In the genomic region with DNA sequence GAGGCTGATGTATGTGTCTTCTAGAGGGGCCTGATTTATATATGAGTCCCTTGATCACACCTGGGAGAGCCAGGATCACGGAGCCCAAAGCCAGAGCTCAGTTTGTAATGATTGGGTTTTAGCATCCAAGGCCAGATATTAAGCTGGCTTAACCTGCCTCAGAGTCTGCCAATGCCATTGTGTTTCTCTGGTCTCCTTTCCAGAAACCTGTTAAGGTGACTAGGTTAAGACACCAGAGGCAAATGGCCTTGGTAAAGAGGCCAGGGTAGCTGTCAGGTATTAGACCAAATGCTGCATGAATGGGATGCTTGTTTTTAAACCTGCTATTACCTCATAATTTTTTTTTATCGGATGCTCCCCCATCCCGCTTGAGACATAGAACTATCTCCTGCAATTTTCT, we compare ENCODE assay signal across 21 mouse cellular contexts.
DNase-seq lines count a peak whose midpoint lies in the region; ATAC-seq and TF ChIP-seq lines count a peak whose summit lies in the region.
"Had no signal": no experiment of that assay in that cellular context is flagged by ENCODE, and none has a peak within 500 bp of the region (broad histone marks: within the 10 kb centered on the region; RNA-seq: fewer than 3 reads in every experiment).

No protein-coding gene starts in this region.

- H3K27me3 ChIP-seq in kidney, adult 2 months (replicated peaks; ENCODE audit: control insufficient read depth, insufficient read depth, low read length) = no peaks in the 10 kb centered on the region
- no peaks in the 10 kb centered on the region for H3K27me3 ChIP-seq in liver, adult 2 months (ENCODE audit: control insufficient read depth, insufficient read depth, low read length)
- no peaks in the 10 kb centered on the region for H3K27me3 ChIP-seq in liver, embryonic 11.5 days (replicated peaks; ENCODE audit: control insufficient read depth, insufficient read depth, low read length)
- H3K27me3 ChIP-seq in liver, postnatal 0 days (ENCODE audit: insufficient read depth, low read length) = no peaks in the 10 kb centered on the region
- H3K27me3 ChIP-seq in liver, embryonic 12.5 days (replicated peaks) = no peaks in the 10 kb centered on the region
- H3K27me3 ChIP-seq: CH12.LX, Patski had no signal

- H3K4me2 ChIP-seq in liver, embryonic 11.5 days = no peak overlapping the region
- no peak overlapping the region for H3K4me2 ChIP-seq in liver, postnatal 0 days (ENCODE audit: low read depth, low read length)
- H3K4me2 ChIP-seq in liver, embryonic 12.5 days = no peak overlapping the region

- H3K79me2 ChIP-seq in liver, adult 2 months (ENCODE audit: control insufficient read depth, insufficient read depth, low read length) = no peaks in the 10 kb centered on the region

- no peak overlapping the region for H3K4me3 ChIP-seq in kidney, adult 2 months (ENCODE audit: insufficient read depth, low read depth, low read length)
- H3K4me3 ChIP-seq in liver, adult 2 months (ENCODE audit: insufficient read depth, low read depth, low read length) = peak overlapping the region; percentile 40
- H3K4me3 ChIP-seq in liver, embryonic 11.5 days (ENCODE audit: low read depth, low read length) = no peak overlapping the region
- H3K4me3 ChIP-seq in liver, postnatal 0 days (ENCODE audit: low read depth, low read length) = no peak overlapping the region
- H3K4me3 ChIP-seq in liver, embryonic 12.5 days = no peak overlapping the region

- no peak for TF ChIP-seq POLR2A in kidney, adult 2 months (IDR thresholded peaks at IDR 0.05; ENCODE audit: low read depth, low read length)
- TF ChIP-seq POLR2A in liver, adult 2 months (IDR thresholded peaks at IDR 0.05; ENCODE audit: extremely low read depth, insufficient read depth, low read length) = no peak

- H3K9ac ChIP-seq in liver, adult 2 months (ENCODE audit: low read depth, low read length) = peak overlapping the region; percentile 54; the same call in 1 of the 2 replicates
- no peak overlapping the region for H3K9ac ChIP-seq in liver, embryonic 11.5 days (ENCODE audit: low read depth, low read length)
- no peak overlapping the region for H3K9ac ChIP-seq in liver, postnatal 0 days (replicated peaks)
- no peak overlapping the region for H3K9ac ChIP-seq in liver, embryonic 12.5 days

- no peak for DNase-seq in kidney, adult 2 months
- no peak for DNase-seq in kidney, adult 8-10 months
- peak; percentile 94 for DNase-seq in liver, adult 2 months (ENCODE audit: extremely low read depth, low read depth, low spot score)
- DNase-seq in liver, embryonic 11.5 days (ENCODE audit: low spot score) = no peak
- DNase-seq in liver, postnatal 0 days = no peak
- DNase-seq: adrenal gland, adult 2 months; adrenal gland, adult 8-10 months; adrenal gland, postnatal 10 days; adrenal gland, postnatal 14 days; adrenal gland, postnatal 25 days; adrenal gland, postnatal 36 days; B cell, adult 2 months; cerebellum, adult 11 months; cerebellum, adult 11-12 months; cerebellum, adult 18-20 months had no signal

- no peak for ATAC-seq in liver, embryonic 11.5 days (replicated peaks; ENCODE audit: low FRiP score)
- ATAC-seq in liver, postnatal 0 days = peak; percentile 26
- no peak for ATAC-seq in liver, embryonic 12.5 days
- ATAC-seq: activated CD4-positive, CD25-positive, alpha-beta regulatory T cell, adult 4 months; CD4-positive, CD25-positive, alpha-beta regulatory T cell, adult 4 months; Patski had no signal

- TF ChIP-seq CTCF in kidney, adult 2 months (conservative IDR thresholded peaks at IDR 0.05; ENCODE audit: insufficient read depth, insufficient read length, low read depth, low read length) = no peak
- no peak for TF ChIP-seq CTCF in liver, adult 2 months (IDR thresholded peaks at IDR 0.05; ENCODE audit: low read depth, low read length)
- no peak for TF ChIP-seq CTCF in liver, postnatal 0 days (IDR thresholded peaks at IDR 0.05; ENCODE audit: low read depth)

- no peak for TF ChIP-seq EP300 in liver, postnatal 0 days (IDR thresholded peaks at IDR 0.05; ENCODE audit: low read depth)

- H3K4me1 ChIP-seq in kidney, adult 2 months (ENCODE audit: control insufficient read depth, insufficient read depth, low read length) = peaks cover 10% of the 10 kb centered on the region; the same call in 1 of the 2 replicates
- peaks cover 20% of the 10 kb centered on the region for H3K4me1 ChIP-seq in liver, adult 2 months (ENCODE audit: control insufficient read depth, insufficient read depth, low read length)
- H3K4me1 ChIP-seq in liver, embryonic 11.5 days (replicated peaks; ENCODE audit: control insufficient read depth, insufficient read depth, low read length) = no peaks in the 10 kb centered on the region
- H3K4me1 ChIP-seq in liver, postnatal 0 days (ENCODE audit: insufficient read depth) = no peaks in the 10 kb centered on the region
- no peaks in the 10 kb centered on the region for H3K4me1 ChIP-seq in liver, embryonic 12.5 days

- peak overlapping the region; percentile 16 for H3K27ac ChIP-seq in kidney, adult 2 months (ENCODE audit: insufficient read depth, low read depth, low read length)
- peak overlapping the region; percentile 88 for H3K27ac ChIP-seq in liver, adult 2 months (replicated peaks; ENCODE audit: insufficient read depth, low read depth, low read length)
- H3K27ac ChIP-seq in liver, embryonic 11.5 days (ENCODE audit: low read depth, low read length) = no peak overlapping the region
- H3K27ac ChIP-seq in liver, postnatal 0 days (ENCODE audit: low read depth) = 0 out of 2 replicates have a peak overlapping the region, but pooled peaks have one; percentile 23
- H3K27ac ChIP-seq in liver, embryonic 12.5 days = no peak overlapping the region

- no peaks in the 10 kb centered on the region for H3K36me3 ChIP-seq in kidney, adult 2 months (ENCODE audit: control insufficient read depth, insufficient read depth, low read length)
- H3K36me3 ChIP-seq in liver, adult 2 months (ENCODE audit: control insufficient read depth, insufficient read depth, low read length) = no peaks in the 10 kb centered on the region
- H3K36me3 ChIP-seq in liver, embryonic 11.5 days (ENCODE audit: control insufficient read depth, insufficient read depth, low read length) = no peaks in the 10 kb centered on the region
- no peaks in the 10 kb centered on the region for H3K36me3 ChIP-seq in liver, postnatal 0 days (replicated peaks; ENCODE audit: insufficient read depth, low read length)
- H3K36me3 ChIP-seq in liver, embryonic 12.5 days = no peaks in the 10 kb centered on the region
- H3K36me3 ChIP-seq: G1E had no signal

- WGBS in kidney, adult 2 months = 54% methylated on average over 3 of the region's 3 CpGs
- 20% methylated on average over 3 of the region's 3 CpGs for WGBS in liver, adult 2 months
- 75% methylated on average over 3 of the region's 3 CpGs for WGBS in liver, embryonic 11.5 days
- WGBS in liver, postnatal 0 days (ENCODE audit: insufficient replicate concordance) = 71% methylated on average over 3 of the region's 3 CpGs
- 73% methylated on average over 3 of the region's 3 CpGs for WGBS in liver, embryonic 12.5 days (ENCODE audit: insufficient replicate concordance)

- H3K9me3 ChIP-seq in liver, embryonic 11.5 days (ENCODE audit: control insufficient read depth, low read length) = no peaks in the 10 kb centered on the region
- no peaks in the 10 kb centered on the region for H3K9me3 ChIP-seq in liver, postnatal 0 days (ENCODE audit: low read length)
- H3K9me3 ChIP-seq in liver, embryonic 12.5 days (replicated peaks) = no peaks in the 10 kb centered on the region

Comparison
In these comparisons a context has a peak if more than half of its experiments do, and no peak if none do; other contexts are left out.
1. H3K27ac ChIP-seq: peak in kidney, adult 2 months (single experiment), liver, adult 2 months (single experiment) and liver, postnatal 0 days (single experiment); none in liver, embryonic 11.5 days (single experiment) and liver, embryonic 12.5 days (single experiment).